Mouse (Mus musculus): ENCODE data around the gene Apobec3.
"Not testable (repeated sequence)": the region's sequence is repeated elsewhere in the genome, so short reads cannot be mapped to it uniquely, and the experiment has no call there.

Apobec3 gene

GRCm38 (mm10) chr15:79895221-79896079 is 4.0 kb downstream of the Apobec3 start:
- not testable (repeated sequence) for DNase-seq (ENCODE audit: low spot score in 2 of 2)

GRCm38 (mm10) chr15:79896080-79896725 is 4.7 kb downstream of the Apobec3 start:
- DNase-seq (ENCODE audit: low spot score in 2 of 2), result no peak

DNA sequence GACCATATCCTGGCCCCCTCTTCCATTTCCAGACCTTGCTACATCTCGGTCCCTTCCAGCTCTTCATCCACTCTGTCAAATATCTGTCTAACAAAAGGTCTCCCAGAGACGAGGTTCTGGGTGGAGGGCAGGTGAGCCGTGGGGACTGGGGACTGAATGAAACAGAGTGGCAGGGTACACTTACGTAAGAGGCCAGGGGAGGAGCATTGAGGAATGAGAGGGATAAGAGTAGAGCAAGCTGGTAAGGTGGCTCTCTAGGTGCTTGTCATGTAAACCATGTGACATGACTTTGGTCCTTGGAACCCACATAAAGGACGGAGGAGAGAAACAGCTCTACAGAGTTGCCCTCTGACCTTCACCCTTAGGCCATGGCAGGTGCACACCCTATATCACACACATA is 7.5 kb downstream of the Apobec3 start:
- DNase-seq (ENCODE audit: low spot score in 2 of 2), result no peak

GRCm38 (mm10) chr15:79899828-79900510 is 8.5 kb downstream of the Apobec3 start:
- DNase-seq (ENCODE audit: low spot score in 2 of 2), result no peak

GRCm38 (mm10) chr15:79900751-79901150 is 9.3 kb downstream of the Apobec3 start:
- DNase-seq (ENCODE audit: low spot score in 2 of 2), result no peak

DNA sequence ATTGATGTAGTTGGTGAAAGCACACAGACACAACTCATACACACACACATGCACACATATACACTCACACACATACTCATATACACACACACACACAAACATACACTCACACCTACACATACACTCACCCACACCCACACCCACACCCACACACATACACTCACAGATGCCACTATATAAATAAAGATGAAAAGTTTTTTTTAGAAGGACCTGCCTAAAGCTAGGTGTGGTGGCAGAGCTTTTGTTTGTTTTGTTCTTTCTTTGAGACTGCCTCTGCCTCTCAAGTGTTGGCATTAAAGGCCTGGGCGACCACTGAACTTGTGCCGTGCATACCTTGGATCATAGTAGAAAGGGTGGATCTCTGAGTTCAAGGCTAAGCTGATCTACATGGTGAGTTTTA is 9.9 kb downstream of the Apobec3 start:
- DNase-seq (ENCODE audit: low spot score in 2 of 2), result no peak

DNA sequence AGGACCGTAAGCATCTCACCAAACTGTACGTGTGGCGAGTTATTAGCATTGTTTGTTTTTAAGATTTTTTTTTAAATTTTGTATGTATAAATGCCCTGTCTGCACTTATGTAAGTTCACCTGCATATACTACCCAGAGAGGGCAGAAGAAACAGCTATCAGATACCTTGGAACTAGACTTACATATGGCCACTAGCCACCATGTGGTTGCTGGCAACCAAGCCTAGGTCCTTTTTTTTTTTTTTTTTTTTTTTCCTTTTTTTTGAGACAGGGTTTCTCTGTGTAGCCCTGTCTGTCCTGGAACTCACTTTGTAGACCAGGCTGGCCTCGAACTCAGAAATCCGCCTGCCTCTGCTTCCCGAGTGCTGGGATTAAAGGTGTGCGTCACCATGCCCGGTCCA is 11.6 kb downstream of the Apobec3 start:
- DNase-seq (ENCODE audit: low spot score in 2 of 2), result not testable (repeated sequence)

DNA sequence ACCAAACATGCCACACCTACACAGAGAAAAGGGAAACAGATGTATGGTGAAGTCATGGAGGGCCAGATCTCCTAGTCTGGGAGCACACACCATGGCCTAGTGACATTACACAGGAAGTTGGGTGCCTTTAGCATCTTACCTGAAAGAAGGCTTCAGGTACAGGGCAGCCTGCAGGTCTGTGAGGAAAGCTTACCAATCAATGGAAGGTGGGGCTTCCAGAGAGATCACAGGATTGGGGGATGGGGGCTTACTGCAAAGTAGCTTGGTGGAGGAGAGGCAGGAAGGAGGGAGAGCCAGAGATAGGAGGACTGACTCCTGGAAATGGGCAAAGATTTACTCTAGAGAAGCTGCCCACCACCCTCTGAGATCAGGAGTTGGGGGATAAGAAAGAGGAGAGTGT is 12.5 kb downstream of the Apobec3 start:
- no peak for DNase-seq (ENCODE audit: low spot score in 2 of 2)

DNA sequence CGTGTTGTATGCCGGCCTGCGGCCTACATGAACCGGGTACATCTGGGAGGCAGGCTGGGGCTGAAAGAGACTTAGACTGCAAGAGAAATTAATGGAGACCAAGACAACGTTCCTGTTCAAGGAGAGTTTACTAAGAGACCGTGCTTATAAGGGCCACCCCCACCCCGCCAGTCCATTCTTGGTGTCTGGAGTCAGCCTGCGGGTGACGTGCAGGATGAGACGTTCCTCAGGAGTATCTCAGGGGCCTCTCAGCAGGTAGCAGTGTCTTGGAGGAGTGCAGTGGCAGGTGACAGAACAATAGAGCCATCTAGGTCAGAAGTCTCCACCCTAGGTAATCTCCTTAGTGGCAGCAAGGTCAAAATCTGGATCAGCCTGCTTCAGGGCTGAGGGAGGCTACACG is 13.2 kb downstream of the Apobec3 start:
- not testable (repeated sequence) for DNase-seq (ENCODE audit: low spot score in 2 of 2)

DNA sequence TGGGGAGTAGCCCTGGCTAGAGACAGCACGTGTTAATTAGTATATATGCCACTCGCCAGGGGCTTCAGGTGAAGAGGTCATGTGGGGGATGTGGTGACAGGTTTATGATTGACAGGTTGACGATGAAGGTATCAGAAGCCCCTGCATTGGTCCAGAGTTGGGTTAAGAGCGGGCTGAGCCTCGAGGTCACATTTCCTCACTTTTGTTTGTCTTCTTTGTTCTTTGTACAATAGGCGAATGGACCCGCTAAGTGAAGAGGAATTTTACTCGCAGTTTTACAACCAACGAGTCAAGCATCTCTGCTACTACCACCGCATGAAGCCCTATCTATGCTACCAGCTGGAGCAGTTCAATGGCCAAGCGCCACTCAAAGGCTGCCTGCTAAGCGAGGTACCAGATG is 13.8 kb downstream of the Apobec3 start:
- no peak for DNase-seq (ENCODE audit: low spot score in 2 of 2)

- DNase-seq (ENCODE audit: low spot score in 2 of 2), result no peak
Measured at GRCm38 (mm10) chr15:79906855-79907254, 15.4 kb downstream of the Apobec3 start.

- DNase-seq (ENCODE audit: low spot score in 2 of 2), result not testable (repeated sequence)
Measured at GRCm38 (mm10) chr15:79909006-79909405, 17.5 kb downstream of the Apobec3 start.

GRCm38 (mm10) chr15:79910812-79911211 is 19.4 kb downstream of the Apobec3 start:
- DNase-seq (ENCODE audit: low spot score in 2 of 2), result not testable (repeated sequence)

GRCm38 (mm10) chr15:79911339-79911738 is 19.9 kb downstream of the Apobec3 start:
- DNase-seq (ENCODE audit: low spot score in 2 of 2), result no peak

GRCm38 (mm10) chr15:79913761-79914346 is 22.4 kb downstream of the Apobec3 start:
- DNase-seq (ENCODE audit: low spot score in 2 of 2), result no peak

DNA sequence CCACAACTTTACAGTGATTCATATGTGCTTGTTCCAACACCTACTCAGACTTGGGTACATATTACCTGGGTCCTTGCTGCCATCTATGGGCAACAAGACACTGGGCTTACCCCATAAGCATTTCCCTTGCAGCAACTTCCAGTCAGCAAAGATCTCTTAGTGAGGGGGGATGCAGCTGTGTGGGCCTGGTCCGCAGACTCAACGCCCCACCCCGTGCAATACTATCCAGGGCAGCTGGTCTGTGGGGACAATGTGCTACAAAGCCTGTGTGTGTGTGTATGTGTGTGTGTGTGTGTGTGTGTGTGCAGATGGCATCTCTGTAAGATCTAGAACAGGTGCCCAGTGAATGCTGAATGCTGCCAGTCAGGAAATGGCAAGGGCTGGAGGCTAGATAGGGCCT is 22.9 kb downstream of the Apobec3 start:
- no peak for DNase-seq (ENCODE audit: low spot score in 2 of 2)

- no peak for DNase-seq (ENCODE audit: low spot score in 2 of 2)
Measured at GRCm38 (mm10) chr15:79916150-79916549, 24.7 kb downstream of the Apobec3 start.

DNA sequence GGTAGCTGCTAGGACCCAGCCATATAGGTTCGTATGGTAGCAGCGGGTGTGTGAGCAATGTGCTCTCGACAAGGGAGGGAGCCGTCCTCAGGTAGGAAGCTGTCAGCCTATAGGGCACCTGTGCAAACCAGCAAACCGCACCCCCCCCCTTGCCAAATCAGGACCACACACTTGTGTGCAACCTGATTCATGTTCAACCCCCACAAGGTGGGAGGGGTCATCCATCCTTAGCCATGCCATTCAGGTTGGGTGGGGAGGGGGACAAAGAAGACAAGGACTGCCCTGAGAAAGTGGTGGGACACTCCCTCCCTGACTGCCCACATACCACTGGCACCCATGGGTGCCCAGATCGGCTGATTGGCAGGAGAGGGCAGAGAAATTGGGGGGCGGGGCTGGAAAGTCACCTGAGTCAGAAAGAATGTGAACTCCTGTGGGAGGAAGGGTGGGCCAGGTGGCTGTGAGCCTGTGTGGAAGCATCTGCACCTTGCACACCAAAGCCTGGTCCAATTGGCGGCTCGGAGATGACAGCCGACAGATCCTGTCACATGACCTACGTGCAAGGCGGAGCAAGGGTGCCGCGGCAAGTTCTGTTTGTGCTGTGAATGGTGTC is 25.8 kb downstream of the Apobec3 start:
- no peak for DNase-seq (ENCODE audit: low spot score in 2 of 2)

DNA sequence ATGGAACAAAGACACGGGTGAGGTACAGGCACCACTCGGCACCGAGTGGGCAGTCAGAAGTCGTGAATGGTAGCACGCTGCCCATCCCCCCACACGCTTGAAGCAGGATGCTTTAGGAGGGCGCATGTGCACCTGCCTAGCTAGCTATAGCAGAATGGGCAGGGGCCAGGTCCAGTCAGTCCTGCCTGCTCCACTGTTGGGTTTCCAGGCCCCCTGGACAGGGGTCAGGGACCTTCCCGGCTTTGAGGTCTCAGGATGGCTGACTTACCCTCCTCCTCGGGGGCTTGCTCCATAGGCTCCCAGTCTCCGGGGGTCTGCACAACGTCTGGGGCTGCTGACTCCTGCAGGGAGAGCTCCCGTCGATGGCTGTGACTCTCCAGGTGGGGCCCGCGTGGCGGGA is 27.0 kb downstream of the Apobec3 start:
- no peak for DNase-seq (ENCODE audit: low spot score in 2 of 2)

DNA sequence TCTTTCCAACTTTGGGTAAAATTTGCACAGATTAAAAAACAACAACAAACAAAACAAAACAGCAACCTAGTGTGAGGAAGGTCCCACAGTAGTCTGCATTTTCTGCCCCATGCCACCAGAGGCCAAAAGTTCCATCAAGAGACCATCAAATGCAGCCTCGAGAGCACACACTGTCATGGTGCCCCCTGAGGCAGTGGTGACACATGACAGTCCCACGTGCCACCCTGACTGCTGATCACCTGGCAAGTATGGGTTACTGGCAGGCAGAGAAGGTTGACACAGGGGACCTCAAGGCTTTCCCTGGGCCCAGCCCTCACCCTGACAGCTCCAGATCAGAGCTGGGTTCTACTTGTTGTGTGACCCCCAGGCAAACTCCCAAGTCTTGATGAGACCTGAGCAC is 28.3 kb downstream of the Apobec3 start:
- DNase-seq (ENCODE audit: low spot score in 2 of 2), result no peak

- DNase-seq (ENCODE audit: low spot score in 2 of 2), result no peak
Measured at GRCm38 (mm10) chr15:79926856-79927416, 35.5 kb downstream of the Apobec3 start.

Data from frontal cortex, postnatal 10 days (tissue).